Mouse (Mus musculus): ENCODE results near the gene Slc10a6. TPM values are rescaled to one million over a fixed set of nuclear protein-coding genes. Genes with fewer than 3 reads are reported as not detected.

The Slc10a6 gene
- total RNA-seq, 2 experiments from 2014 or later: 0.89 to 3.5 TPM

- no peak for DNase-seq
- Histone ChIP-seq H3K4me3 (no peak overlapping the region), H3K27ac (no peak overlapping the region)
- intact Hi-C loops (cut with DNase I): loop anchor here (5.0 kb wide), 1 partner anchor 46 kb away; the partner anchor contains the start of gene 1700016H13Rik
- TF ChIP-seq CTCF (IDR thresholded peaks at IDR 0.05): no peak
These were observed 18.2 kb downstream of the Slc10a6 start for GRCm38 (mm10) chr5:103610856-103611472.

- no peak overlapping the region for H3K27ac ChIP-seq
- DNase-seq: no peak
- no peak for TF ChIP-seq CTCF (IDR thresholded peaks at IDR 0.05)
- H3K4me3 ChIP-seq: no peak overlapping the region
- intact Hi-C loops (cut with DNase I): loop anchor here (5.0 kb wide), 1 partner anchor 47 kb away; the partner anchor contains the start of gene 1700016H13Rik
These were observed 19.1 kb downstream of the Slc10a6 start for GRCm38 (mm10) chr5:103610148-103610547.

- DNase-seq: peak; percentile 28
- no peak for TF ChIP-seq CTCF (IDR thresholded peaks at IDR 0.05)
- intact Hi-C loops (cut with DNase I): no loop called here
- Histone ChIP-seq H3K27ac (no peak overlapping the region), H3K4me3 (no peak overlapping the region)
These were observed 23.5 kb downstream of the Slc10a6 start for GRCm38 (mm10) chr5:103605707-103606106.

- intact Hi-C loops (cut with DNase I): no loop called here
- no peak for TF ChIP-seq CTCF (IDR thresholded peaks at IDR 0.05)
- peak; percentile 42 for DNase-seq
These were observed 25.9 kb downstream of the Slc10a6 start for GRCm38 (mm10) chr5:103603115-103603893.

GRCm38 (mm10) chr5:103598881-103599280 lies 30.3 kb downstream of the Slc10a6 start:
- peak; percentile 46 for DNase-seq
- no peak overlapping the region; the same call in 1 of the 2 replicates for H3K27ac ChIP-seq
- TF ChIP-seq CTCF (IDR thresholded peaks at IDR 0.05): no peak
- intact Hi-C loops (cut with DNase I): loop anchor here (10.0 kb wide), 1 partner anchor 56 kb away; the partner anchor contains the start of gene 1700016H13Rik
- no peak overlapping the region for H3K4me3 ChIP-seq

More at GRCm38 (mm10) chr5:103603115-103603893, 25.9 kb downstream of the Slc10a6 start:
- H3K27ac ChIP-seq: no peak overlapping the region
- no peak overlapping the region for H3K4me3 ChIP-seq

- no peak for TF ChIP-seq CTCF (IDR thresholded peaks at IDR 0.05)
- no peak for DNase-seq
- intact Hi-C loops (cut with DNase I): loop anchor here (10.0 kb wide), 1 partner anchor 57 kb away; the partner anchor contains the start of gene 1700016H13Rik
- Histone ChIP-seq H3K4me3 (no peak overlapping the region), H3K27ac (peak overlapping the region; percentile 24; the same call in 1 of the 2 replicates)
These were observed 30.9 kb downstream of the Slc10a6 start for GRCm38 (mm10) chr5:103598264-103598663.

- no peak for DNase-seq
- Histone ChIP-seq H3K4me3 (no peak overlapping the region), H3K27ac (no peak overlapping the region)
- TF ChIP-seq CTCF (IDR thresholded peaks at IDR 0.05): no peak
- intact Hi-C loops (cut with DNase I): loop anchor here (10.0 kb wide), 1 partner anchor 57 kb away; the partner anchor contains the start of gene 1700016H13Rik
These were observed 31.6 kb downstream of the Slc10a6 start for GRCm38 (mm10) chr5:103597604-103598003.

- no peak for TF ChIP-seq CTCF (IDR thresholded peaks at IDR 0.05)
- DNase-seq: no peak
- no peak overlapping the region for H3K4me3 ChIP-seq
- no peak overlapping the region for H3K27ac ChIP-seq
- intact Hi-C loops (cut with DNase I): loop anchor here (10.0 kb wide), 1 partner anchor 58 kb away; the partner anchor contains the start of gene 1700016H13Rik
These were observed 32.6 kb downstream of the Slc10a6 start for GRCm38 (mm10) chr5:103596467-103597146.

GRCm38 (mm10) chr5:103595394-103596226 lies 33.6 kb downstream of the Slc10a6 start:
- Histone ChIP-seq H3K4me3 (no peak overlapping the region), H3K27ac (no peak overlapping the region)
- TF ChIP-seq CTCF (IDR thresholded peaks at IDR 0.05): no peak
- no peak for DNase-seq
- intact Hi-C loops (cut with DNase I): loop anchor here (10.0 kb wide), 1 partner anchor 59 kb away; the partner anchor contains the start of gene 1700016H13Rik

- no peak for TF ChIP-seq CTCF (IDR thresholded peaks at IDR 0.05)
- DNase-seq: no peak
- no peak overlapping the region for H3K4me3 ChIP-seq
- H3K27ac ChIP-seq: no peak overlapping the region
- intact Hi-C loops (cut with DNase I): loop anchor here (10.0 kb wide), 1 partner anchor 61 kb away; the partner anchor contains the start of gene 1700016H13Rik
These were observed 35.6 kb downstream of the Slc10a6 start for GRCm38 (mm10) chr5:103593575-103593974.

GRCm38 (mm10) chr5:103592706-103593105 lies 36.5 kb downstream of the Slc10a6 start:
- peak overlapping the region; percentile 23; the same call in 1 of the 2 replicates for H3K4me3 ChIP-seq
- peak; percentile 27 for DNase-seq
- intact Hi-C loops (cut with DNase I): loop anchor here (10.0 kb wide), 1 partner anchor 62 kb away; the partner anchor contains the start of gene 1700016H13Rik
- H3K27ac ChIP-seq: peak overlapping the region; percentile 40
- TF ChIP-seq CTCF (IDR thresholded peaks at IDR 0.05): no peak
